Mouse (Mus musculus): ENCODE measurements at regions not wholly inside any gene's neighbourhood (a gene's known extent, or its start where the extent isn't known, plus 50 kb on each side); places are given as distances from the start of the nearest gene placed in this dataset.

GRCm38 (mm10) chr14:61686101-61686691 lies 78.9 kb downstream of the Kcnrg start:
- Histone ChIP-seq H3K27me3 (ENCODE audit: control insufficient read depth, insufficient read depth, insufficient read length) (no peaks in the 10 kb centered on the region), H3K36me3 (ENCODE audit: control insufficient read depth, insufficient read depth) (no peaks in the 10 kb centered on the region), H3K79me3 (ENCODE audit: low read depth) (no peaks in the 10 kb centered on the region), H3ac (ENCODE audit: control insufficient read depth, insufficient read length, low read depth) (no peak overlapping the region), H3K79me2 (ENCODE audit: control insufficient read depth, insufficient read depth) (no peaks in the 10 kb centered on the region), H3K4me3 (ENCODE audit: insufficient read depth, poor library complexity, severe bottlenecking) (no peak overlapping the region)
- TF ChIP-seq USF1 (IDR thresholded peaks at IDR 0.05; ENCODE audit: low read depth) (no peak), MYOD1 (IDR thresholded peaks at IDR 0.05; ENCODE audit: control insufficient read depth, insufficient read length, low read depth) (no peak), CTCF (IDR thresholded peaks at IDR 0.05; ENCODE audit: control insufficient read depth, insufficient read depth, insufficient read length) (no peak), FOSL1 (IDR thresholded peaks at IDR 0.05; ENCODE audit: insufficient read depth, low read length, poor library complexity, severe bottlenecking) (no peak), MAX (IDR thresholded peaks at IDR 0.05) (no peak), CEBPB (IDR thresholded peaks at IDR 0.05; ENCODE audit: low read depth) (no peak), MYOG (IDR thresholded peaks at IDR 0.05; ENCODE audit: control insufficient read depth, extremely low read depth, insufficient read length) (no peak)

GRCm38 (mm10) chr14:61686821-61687341 lies 79.6 kb downstream of the Kcnrg start:
- TF ChIP-seq MYOD1 (IDR thresholded peaks at IDR 0.05; ENCODE audit: control insufficient read depth, insufficient read length, low read depth) (no peak), MYOG (IDR thresholded peaks at IDR 0.05; ENCODE audit: control insufficient read depth, extremely low read depth, insufficient read length) (no peak), FOSL1 (IDR thresholded peaks at IDR 0.05; ENCODE audit: insufficient read depth, low read length, poor library complexity, severe bottlenecking) (no peak), CTCF (IDR thresholded peaks at IDR 0.05; ENCODE audit: control insufficient read depth, insufficient read depth, insufficient read length) (no peak), CEBPB (IDR thresholded peaks at IDR 0.05; ENCODE audit: low read depth) (no peak), MAX (IDR thresholded peaks at IDR 0.05) (no peak), USF1 (IDR thresholded peaks at IDR 0.05; ENCODE audit: low read depth) (no peak)
- peak overlapping the region; percentile 31 for H3ac ChIP-seq (ENCODE audit: control insufficient read depth, insufficient read length, low read depth)
- no peaks in the 10 kb centered on the region for H3K36me3 ChIP-seq (ENCODE audit: control insufficient read depth, insufficient read depth)
- H3K79me2 ChIP-seq (ENCODE audit: control insufficient read depth, insufficient read depth), result no peaks in the 10 kb centered on the region
- no peaks in the 10 kb centered on the region for H3K27me3 ChIP-seq (ENCODE audit: control insufficient read depth, insufficient read depth, insufficient read length)
- no peak overlapping the region for H3K4me3 ChIP-seq (ENCODE audit: insufficient read depth, poor library complexity, severe bottlenecking)
- H3K79me3 ChIP-seq (ENCODE audit: low read depth), result no peaks in the 10 kb centered on the region

- Histone ChIP-seq H3K79me2 (ENCODE audit: control insufficient read depth, insufficient read depth) (no peaks in the 10 kb centered on the region), H3ac (ENCODE audit: control insufficient read depth, insufficient read length, low read depth) (no peak overlapping the region), H3K4me3 (ENCODE audit: insufficient read depth, poor library complexity, severe bottlenecking) (no peak overlapping the region), H3K36me3 (ENCODE audit: control insufficient read depth, insufficient read depth) (no peaks in the 10 kb centered on the region), H3K79me3 (ENCODE audit: low read depth) (no peaks in the 10 kb centered on the region), H3K27me3 (ENCODE audit: control insufficient read depth, insufficient read depth, insufficient read length) (no peaks in the 10 kb centered on the region)
- TF ChIP-seq MAX (IDR thresholded peaks at IDR 0.05) (no peak), CEBPB (IDR thresholded peaks at IDR 0.05; ENCODE audit: low read depth) (no peak), FOSL1 (IDR thresholded peaks at IDR 0.05; ENCODE audit: insufficient read depth, low read length, poor library complexity, severe bottlenecking) (no peak)
Observed at GRCm38 (mm10) chr14:61687346-61688012, 80.2 kb downstream of the Kcnrg start.

- H3K4me3 ChIP-seq (ENCODE audit: insufficient read depth, poor library complexity, severe bottlenecking), result no peak overlapping the region
- H3K27me3 ChIP-seq (ENCODE audit: control insufficient read depth, insufficient read depth, insufficient read length), result no peaks in the 10 kb centered on the region
Observed at GRCm38 (mm10) chr14:61688013-61688520, 80.8 kb downstream of the Kcnrg start.

GRCm38 (mm10) chr14:61688666-61689065 lies 81.4 kb downstream of the Kcnrg start:
- Histone ChIP-seq H3K27me3 (ENCODE audit: control insufficient read depth, insufficient read depth, insufficient read length) (no peaks in the 10 kb centered on the region), H3K4me3 (ENCODE audit: insufficient read depth, poor library complexity, severe bottlenecking) (no peak overlapping the region), H3K79me2 (ENCODE audit: control insufficient read depth, insufficient read depth) (no peaks in the 10 kb centered on the region), H3K36me3 (ENCODE audit: control insufficient read depth, insufficient read depth) (no peaks in the 10 kb centered on the region), H3ac (ENCODE audit: control insufficient read depth, insufficient read length, low read depth) (no peak overlapping the region), H3K79me3 (ENCODE audit: low read depth) (no peaks in the 10 kb centered on the region)
- no peak for TF ChIP-seq MYOG (IDR thresholded peaks at IDR 0.05; ENCODE audit: control insufficient read depth, extremely low read depth, insufficient read length)
- no peak for TF ChIP-seq CEBPB (IDR thresholded peaks at IDR 0.05; ENCODE audit: low read depth)
- TF ChIP-seq MAX (IDR thresholded peaks at IDR 0.05), result no peak
- TF ChIP-seq USF1 (IDR thresholded peaks at IDR 0.05; ENCODE audit: low read depth), result no peak
- no peak for TF ChIP-seq MYOD1 (IDR thresholded peaks at IDR 0.05; ENCODE audit: control insufficient read depth, insufficient read length, low read depth)
- no peak for TF ChIP-seq FOSL1 (IDR thresholded peaks at IDR 0.05; ENCODE audit: insufficient read depth, low read length, poor library complexity, severe bottlenecking)
- no peak for TF ChIP-seq CTCF (IDR thresholded peaks at IDR 0.05; ENCODE audit: control insufficient read depth, insufficient read depth, insufficient read length)

More at GRCm38 (mm10) chr14:61688013-61688520, 80.8 kb downstream of the Kcnrg start:
- TF ChIP-seq MYOD1 (IDR thresholded peaks at IDR 0.05; ENCODE audit: control insufficient read depth, insufficient read length, low read depth) (no peak), CTCF (IDR thresholded peaks at IDR 0.05; ENCODE audit: control insufficient read depth, insufficient read depth, insufficient read length) (no peak), MAX (IDR thresholded peaks at IDR 0.05) (no peak), CEBPB (IDR thresholded peaks at IDR 0.05; ENCODE audit: low read depth) (no peak), MYOG (IDR thresholded peaks at IDR 0.05; ENCODE audit: control insufficient read depth, extremely low read depth, insufficient read length) (no peak), USF1 (IDR thresholded peaks at IDR 0.05; ENCODE audit: low read depth) (no peak), FOSL1 (IDR thresholded peaks at IDR 0.05; ENCODE audit: insufficient read depth, low read length, poor library complexity, severe bottlenecking) (no peak)
- no peaks in the 10 kb centered on the region for H3K79me2 ChIP-seq (ENCODE audit: control insufficient read depth, insufficient read depth)
- no peaks in the 10 kb centered on the region for H3K79me3 ChIP-seq (ENCODE audit: low read depth)
- H3ac ChIP-seq (ENCODE audit: control insufficient read depth, insufficient read length, low read depth), result no peak overlapping the region
- H3K36me3 ChIP-seq (ENCODE audit: control insufficient read depth, insufficient read depth), result no peaks in the 10 kb centered on the region

All from C2C12 (cell line).